Mouse (Mus musculus) midbrain, embryonic 11.5 days (tissue): Measurements from ENCODE around the gene Fgf10. TPM values are rescaled to one million over a fixed set of nuclear protein-coding genes. Genes with fewer than 3 reads are reported as not detected.

Experiments used
- ATAC-seq: fragments of 200-750 bp; cut with Nextera tagmentation; 2 replicates; pipeline ENCODE4 v1.8.0; 2017; ENCODE audit warnings: moderate TSS enrichment, moderate library complexity; ENCODE audit not compliant: low FRiP score
- DNase-seq: peaks from one replicate; pipeline ENCODE4 v3.0.0; 2015; ENCODE audit warnings: low spot score; ENCODE audit errors: missing footprints
- H3K27ac ChIP-seq: fragments of 300-500 bp; sonication (generic); 2 replicates; pipeline ENCODE4 v1.5.1; 2014; ENCODE audit warnings: low read depth, low read length
- H3K27me3 ChIP-seq: fragments of 300-500 bp; sonication (generic); 2 replicates; pipeline ENCODE4 v1.6.1; 2014; ENCODE audit warnings: mild to moderate bottlenecking, low read length, moderate library complexity, mixed read lengths; ENCODE audit not compliant: control insufficient read depth, insufficient read depth
- H3K36me3 ChIP-seq: fragments of 300-500 bp; sonication (generic); 2 replicates; pipeline ENCODE4 v1.6.1; 2014; ENCODE audit warnings: mild to moderate bottlenecking, low read length, moderate library complexity, mixed read lengths; ENCODE audit not compliant: control insufficient read depth, insufficient read depth
- H3K4me1 ChIP-seq: fragments of 300-500 bp; sonication (generic); 2 replicates; pipeline ENCODE4 v1.6.1; 2014; ENCODE audit warnings: low read length; ENCODE audit not compliant: control insufficient read depth, insufficient read depth
- H3K4me2 ChIP-seq: fragments of 300-500 bp; sonication (generic); 2 replicates; pipeline ENCODE4 v1.6.1; 2014; ENCODE audit warnings: mild to moderate bottlenecking, moderate library complexity
- H3K4me3 ChIP-seq: fragments of 300-500 bp; sonication (generic); 2 replicates; pipeline ENCODE4 v1.5.1; 2014; ENCODE audit warnings: low read depth, low read length
- H3K9ac ChIP-seq: fragments of 300-500 bp; sonication (generic); 2 replicates; pipeline ENCODE4 v1.6.1; 2014; ENCODE audit warnings: low read length
- H3K9me3 ChIP-seq: fragments of 300-500 bp; sonication (generic); 2 replicates; pipeline ENCODE4 v1.6.1; 2016; ENCODE audit warnings: low read length; ENCODE audit not compliant: control insufficient read depth
- WGBS: fragments of 180-500 bp; shearing (Covaris S2); extraction: QIAGEN DNeasy Blood & Tissue Kit; methylation state at CpG from one replicate; pipeline ENCODE4 v1.1.7; 2014; 5-methylcytosine and 5-hydroxymethylcytosine counted together
- polyA plus RNA-seq: library from polyadenylated mRNA; unstranded; fragments of >200 nt; fragmentation: Nextera tagmentation; extraction: Ambion mirVana; gene quantifications from 2 replicates; pipeline ENCODE4 v1.2.1, GENCODE M21; 2014

Fgf10 gene
- polyA plus RNA-seq, 1 experiment from 2014 or later: 0.55 TPM

DNA sequence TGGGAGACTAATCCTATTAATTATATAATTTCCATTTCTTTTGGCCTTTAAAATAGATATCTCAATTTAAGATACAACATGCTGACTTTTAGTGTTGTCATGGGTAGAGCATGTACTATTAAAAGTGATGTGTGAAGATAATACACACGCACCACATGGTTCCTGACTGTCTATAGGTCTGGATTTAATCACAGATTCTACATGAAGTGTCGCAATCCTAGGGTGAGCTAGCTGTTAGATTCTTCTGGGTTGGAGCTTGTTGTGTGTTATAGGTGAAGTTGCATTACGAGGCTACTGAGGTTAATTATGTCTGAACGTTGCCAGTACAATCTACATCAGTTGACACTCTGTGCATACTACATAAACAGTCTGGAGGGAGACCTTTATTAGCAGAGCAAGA is 73.2 kb downstream of the Fgf10 start:
- H3K4me3 ChIP-seq: no peak overlapping the region
- ATAC-seq (no peak), DNase-seq (no peak)
- no peaks in the 10 kb centered on the region for H3K4me1 ChIP-seq
- 86% methylated on average over 4 of the region's 4 CpGs for WGBS
- no peaks in the 10 kb centered on the region for H3K36me3 ChIP-seq
- no peaks in the 10 kb centered on the region for H3K27me3 ChIP-seq
- H3K4me2 ChIP-seq: no peak overlapping the region
- no peak overlapping the region for H3K27ac ChIP-seq
- no peaks in the 10 kb centered on the region for H3K9me3 ChIP-seq
- H3K9ac ChIP-seq: no peak overlapping the region

DNA sequence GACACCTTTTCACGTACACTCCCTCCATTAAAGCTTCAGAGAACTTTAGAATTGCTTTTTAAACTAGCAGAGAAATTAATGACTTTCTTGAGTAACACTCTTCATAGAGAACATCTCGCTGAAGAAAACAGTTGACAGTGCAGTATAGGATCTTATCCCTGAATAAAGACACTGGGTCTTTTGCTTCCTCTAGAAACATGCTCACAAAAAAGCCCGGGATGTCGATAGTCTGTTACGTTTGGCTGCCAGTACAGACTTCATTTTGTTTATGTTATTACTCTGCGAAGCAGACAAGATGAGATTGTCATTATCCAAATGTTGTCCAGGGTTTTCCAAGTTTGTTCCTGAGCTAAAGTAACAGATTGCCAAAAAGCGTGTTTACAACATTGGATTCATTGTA is 75.2 kb downstream of the Fgf10 start:
- no peak overlapping the region for H3K9ac ChIP-seq
- WGBS: 87% methylated on average over 7 of the region's 7 CpGs
- H3K4me1 ChIP-seq: no peaks in the 10 kb centered on the region
- H3K27ac ChIP-seq: no peak overlapping the region
- H3K4me3 ChIP-seq: no peak overlapping the region
- no peaks in the 10 kb centered on the region for H3K9me3 ChIP-seq
- no peak for DNase-seq
- ATAC-seq: no peak
- no peaks in the 10 kb centered on the region for H3K36me3 ChIP-seq
- no peak overlapping the region for H3K4me2 ChIP-seq
- no peaks in the 10 kb centered on the region for H3K27me3 ChIP-seq

DNA sequence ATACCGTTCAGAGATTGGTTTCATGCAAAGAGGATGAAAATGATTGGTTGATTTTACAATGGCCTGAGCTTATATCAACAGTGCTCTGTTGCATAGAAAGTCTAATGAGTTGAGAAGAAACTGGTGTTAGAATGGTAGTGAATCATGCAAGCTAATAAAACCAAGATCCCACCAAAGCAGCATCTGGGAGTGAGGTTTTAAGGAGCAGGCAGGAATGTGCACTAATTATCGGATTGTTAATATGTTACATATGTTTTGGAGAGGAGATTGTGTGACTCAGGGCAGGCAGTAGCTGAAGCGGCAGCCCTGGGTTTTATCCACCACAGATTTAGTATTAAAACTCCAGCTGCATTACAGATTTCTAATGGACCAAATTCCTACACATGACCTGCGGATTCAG is 76.8 kb downstream of the Fgf10 start:
- no peak for DNase-seq
- H3K9me3 ChIP-seq: no peaks in the 10 kb centered on the region
- H3K27ac ChIP-seq: no peak overlapping the region
- no peak overlapping the region for H3K4me3 ChIP-seq
- no peaks in the 10 kb centered on the region for H3K27me3 ChIP-seq
- 77% methylated on average over 4 of the region's 4 CpGs for WGBS
- H3K36me3 ChIP-seq: no peaks in the 10 kb centered on the region
- no peak overlapping the region for H3K4me2 ChIP-seq
- no peak for ATAC-seq
- H3K9ac ChIP-seq: no peak overlapping the region
- H3K4me1 ChIP-seq: no peaks in the 10 kb centered on the region

DNA sequence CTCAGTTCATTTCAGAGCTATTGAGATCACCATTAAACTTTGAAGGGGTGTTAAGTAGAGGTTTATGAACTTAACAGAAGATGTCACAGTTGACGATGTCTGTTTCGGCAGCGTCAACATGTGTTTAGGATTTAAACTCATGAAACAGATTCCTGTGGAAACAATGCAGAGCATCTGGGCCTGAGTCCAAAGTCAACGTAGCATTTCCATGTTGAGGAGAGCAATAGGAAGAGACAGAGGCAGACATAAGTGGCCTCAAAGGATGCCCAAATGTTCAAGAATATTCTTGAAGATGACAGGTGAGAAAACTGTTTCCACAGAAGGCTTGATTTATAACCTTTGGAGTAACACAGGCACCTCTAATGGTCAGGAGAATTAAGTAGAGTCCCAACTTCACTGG is 84.4 kb downstream of the Fgf10 start:
- H3K27ac ChIP-seq: no peak overlapping the region
- no peak overlapping the region for H3K4me3 ChIP-seq
- no peak overlapping the region for H3K9ac ChIP-seq
- no peaks in the 10 kb centered on the region for H3K4me1 ChIP-seq
- DNase-seq (no peak), ATAC-seq (no peak)
- 85% methylated on average over 4 of the region's 4 CpGs for WGBS
- no peaks in the 10 kb centered on the region for H3K9me3 ChIP-seq
- no peaks in the 10 kb centered on the region for H3K36me3 ChIP-seq
- H3K27me3 ChIP-seq: no peaks in the 10 kb centered on the region
- no peak overlapping the region for H3K4me2 ChIP-seq

DNA sequence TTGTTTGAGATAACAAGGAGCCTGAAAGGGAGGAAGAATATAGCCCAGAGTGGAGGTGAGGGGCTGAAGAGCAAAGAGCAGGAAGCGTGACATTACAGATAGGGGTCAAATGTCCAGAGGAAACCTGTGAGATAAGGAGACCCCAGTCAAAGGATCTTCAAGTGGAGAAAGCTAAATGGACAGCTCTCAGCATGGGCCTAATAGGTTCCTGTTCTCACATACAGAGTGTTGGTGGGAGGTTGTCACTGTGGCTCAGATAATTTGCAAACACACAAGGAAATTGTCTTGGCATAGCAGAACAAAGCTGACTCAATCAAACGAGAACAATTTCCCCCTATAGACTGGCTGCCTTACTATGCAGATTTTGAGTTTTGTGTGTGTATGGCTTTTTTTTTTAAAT is 89.4 kb downstream of the Fgf10 start:
- no peak overlapping the region for H3K9ac ChIP-seq
- H3K27ac ChIP-seq: no peak overlapping the region
- ATAC-seq (no peak), DNase-seq (no peak)
- H3K9me3 ChIP-seq: no peaks in the 10 kb centered on the region
- H3K36me3 ChIP-seq: no peaks in the 10 kb centered on the region
- no peaks in the 10 kb centered on the region for H3K4me1 ChIP-seq
- WGBS: 17% methylated on average over 2 of the region's 2 CpGs
- no peak overlapping the region for H3K4me3 ChIP-seq
- H3K27me3 ChIP-seq: no peaks in the 10 kb centered on the region
- no peak overlapping the region for H3K4me2 ChIP-seq

DNA sequence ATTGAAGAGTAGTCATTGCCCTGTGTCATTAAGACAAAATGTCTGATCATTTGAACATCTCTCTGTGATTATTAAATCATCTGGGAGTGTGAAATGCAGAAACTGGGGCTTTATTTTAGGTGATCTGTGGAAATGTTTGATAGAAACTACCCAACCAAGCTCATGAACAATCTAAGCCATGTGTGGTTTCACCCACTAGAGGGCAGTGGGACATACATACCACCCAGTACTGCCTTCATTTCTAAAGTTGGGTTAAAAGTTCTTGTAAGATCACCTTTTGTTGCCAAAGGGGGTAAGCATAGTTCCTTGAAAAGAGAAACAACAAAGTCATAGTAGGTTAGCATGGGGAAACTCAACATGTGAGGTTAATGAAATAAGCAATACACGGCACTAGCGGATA is 93.4 kb downstream of the Fgf10 start:
- Histone ChIP-seq H3K36me3 (no peaks in the 10 kb centered on the region), H3K4me3 (no peak overlapping the region), H3K27ac (no peak overlapping the region), H3K9ac (no peak overlapping the region), H3K27me3 (no peaks in the 10 kb centered on the region), H3K4me2 (no peak overlapping the region), H3K4me1 (no peaks in the 10 kb centered on the region), H3K9me3 (no peaks in the 10 kb centered on the region)
- WGBS: 94% methylated on average over 2 of the region's 2 CpGs
- ATAC-seq (no peak), DNase-seq (no peak)

DNA sequence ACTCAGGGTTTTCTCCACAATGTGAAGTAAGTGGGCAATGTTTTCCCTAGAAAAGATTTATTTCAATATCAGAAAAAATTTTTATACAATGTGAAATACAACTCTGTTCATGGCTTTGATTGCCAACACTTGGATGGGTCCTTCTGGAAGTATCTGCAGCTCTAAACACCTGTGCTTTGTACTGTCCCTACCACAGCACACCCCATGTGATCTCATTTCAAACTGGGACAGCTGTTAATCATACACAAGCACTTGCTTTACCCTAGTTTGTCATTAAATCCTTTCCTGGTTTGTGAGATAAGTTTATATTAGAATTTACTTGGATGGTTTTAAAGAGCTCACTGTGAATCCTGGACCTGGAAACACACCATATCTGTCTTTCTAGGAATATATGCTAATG is 102.6 kb downstream of the Fgf10 start:
- DNase-seq (no peak), ATAC-seq (no peak)
- H3K4me3 ChIP-seq: no peak overlapping the region
- H3K4me2 ChIP-seq: no peak overlapping the region
- H3K27ac ChIP-seq: no peak overlapping the region
- H3K36me3 ChIP-seq: no peaks in the 10 kb centered on the region
- H3K9ac ChIP-seq: no peak overlapping the region
- no peaks in the 10 kb centered on the region for H3K4me1 ChIP-seq
- no peaks in the 10 kb centered on the region for H3K9me3 ChIP-seq
- no peaks in the 10 kb centered on the region for H3K27me3 ChIP-seq

DNA sequence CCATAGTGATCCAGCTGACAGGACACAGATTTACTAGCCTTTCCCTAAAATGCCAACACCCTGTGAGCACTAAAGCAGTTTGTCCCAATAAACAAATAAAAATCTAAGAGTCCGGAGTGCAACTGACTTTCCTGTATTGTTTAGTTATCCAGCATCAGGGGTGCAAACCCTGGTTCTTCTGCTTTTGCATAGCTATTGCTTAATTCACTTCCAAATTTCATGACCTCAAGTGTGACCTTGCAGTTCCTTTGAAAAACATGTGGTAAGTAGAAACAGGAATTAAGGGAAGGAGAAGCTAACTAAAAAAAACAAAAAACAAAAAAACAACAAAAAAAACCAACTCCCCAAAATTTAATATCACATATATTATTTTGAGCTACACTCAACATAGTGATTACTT is 105.6 kb downstream of the Fgf10 start:
- WGBS: 70% methylated on average over 1 of the region's 1 CpGs
- no peak overlapping the region for H3K9ac ChIP-seq
- ATAC-seq (no peak), DNase-seq (no peak)
- H3K9me3 ChIP-seq: no peaks in the 10 kb centered on the region
- no peaks in the 10 kb centered on the region for H3K27me3 ChIP-seq
- no peaks in the 10 kb centered on the region for H3K36me3 ChIP-seq
- no peaks in the 10 kb centered on the region for H3K4me1 ChIP-seq
- no peak overlapping the region for H3K4me2 ChIP-seq
- no peak overlapping the region for H3K4me3 ChIP-seq
- H3K27ac ChIP-seq: no peak overlapping the region

DNA sequence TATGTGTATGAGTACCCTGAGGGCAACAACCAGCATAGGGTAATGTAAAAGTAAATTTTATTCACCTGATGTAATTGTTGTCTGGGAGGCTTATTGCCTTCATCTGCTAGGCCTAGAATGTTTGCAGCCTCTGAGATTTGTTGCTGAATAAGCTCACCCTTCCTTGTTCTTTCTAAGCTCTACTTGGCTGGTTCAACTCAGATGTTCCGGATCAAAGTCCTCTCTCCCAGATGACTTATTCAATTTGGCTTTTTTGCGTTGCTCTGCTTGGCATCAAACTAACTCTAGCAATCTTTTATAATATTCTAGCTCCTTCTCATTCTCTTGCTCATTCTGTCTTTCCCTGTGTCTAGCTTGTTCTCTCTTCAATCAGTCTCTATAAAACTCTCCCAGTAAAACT is 109.6 kb downstream of the Fgf10 start:
- H3K4me1 ChIP-seq: no peaks in the 10 kb centered on the region
- H3K36me3 ChIP-seq: no peaks in the 10 kb centered on the region
- WGBS: 90% methylated on average over 2 of the region's 2 CpGs
- no peaks in the 10 kb centered on the region for H3K27me3 ChIP-seq
- H3K4me3 ChIP-seq: no peak overlapping the region
- no peak overlapping the region for H3K27ac ChIP-seq
- no peaks in the 10 kb centered on the region for H3K9me3 ChIP-seq
- no peak overlapping the region for H3K9ac ChIP-seq
- no peak for ATAC-seq
- H3K4me2 ChIP-seq: no peak overlapping the region
- DNase-seq: no peak

DNA sequence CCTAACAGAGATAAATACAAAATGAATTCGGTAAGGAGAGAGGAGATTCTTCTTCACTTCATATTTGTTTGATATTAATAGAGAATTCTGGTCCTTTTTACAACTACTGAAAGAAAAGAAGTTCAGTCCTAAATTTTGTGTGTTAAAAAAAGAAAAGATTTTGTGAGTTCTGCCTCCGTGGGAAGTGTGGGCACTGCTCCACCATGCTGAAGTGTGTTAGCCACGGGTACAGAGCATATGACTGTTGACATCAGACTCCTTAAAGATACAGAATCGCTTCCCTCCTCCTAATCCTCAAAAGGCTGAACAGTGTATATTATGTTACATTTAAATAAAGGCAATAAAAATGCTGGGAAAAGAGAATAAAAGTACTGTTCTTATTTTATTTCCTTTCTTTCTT is 122.2 kb downstream of the Fgf10 start:
- H3K9ac ChIP-seq: no peak overlapping the region
- ATAC-seq (no peak), DNase-seq (no peak)
- no peaks in the 10 kb centered on the region for H3K9me3 ChIP-seq
- no peak overlapping the region for H3K4me3 ChIP-seq
- H3K27ac ChIP-seq: no peak overlapping the region
- no peaks in the 10 kb centered on the region for H3K36me3 ChIP-seq
- H3K4me1 ChIP-seq: no peaks in the 10 kb centered on the region
- no peaks in the 10 kb centered on the region for H3K27me3 ChIP-seq
- no peak overlapping the region for H3K4me2 ChIP-seq
- 76% methylated on average over 4 of the region's 4 CpGs for WGBS
